Mouse (Mus musculus): ENCODE measurements around the gene Gngt1. TPM values are rescaled to one million over a fixed set of nuclear protein-coding genes. Genes with fewer than 3 reads are reported as not detected.

Gene Gngt1
- total and polyA plus RNA-seq, 3 experiments: not detected

DNA sequence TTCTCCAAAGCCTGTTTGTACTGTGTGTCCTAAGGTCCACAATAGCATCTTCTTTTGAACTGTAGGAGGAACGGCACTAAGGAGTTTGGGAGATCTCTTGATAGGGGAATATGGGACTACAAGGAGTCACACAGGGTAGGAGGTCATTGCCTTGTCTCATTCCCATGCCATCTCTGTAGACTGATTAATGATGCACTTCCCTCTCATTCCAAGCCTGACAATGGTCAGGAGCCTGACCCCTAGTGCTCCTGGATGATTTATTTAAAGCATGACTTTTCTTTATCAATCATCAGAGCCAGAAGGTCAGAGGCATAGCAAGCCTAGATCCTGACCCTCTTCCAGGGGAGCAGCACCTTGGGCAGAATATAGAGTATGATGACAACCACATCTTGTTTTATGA is 29.1 kb downstream of the Gngt1 start:
- no peak for TF ChIP-seq RAD21 (IDR thresholded peaks at IDR 0.05; ENCODE audit: low read depth, low read length)
- TF ChIP-seq HCFC1 (IDR thresholded peaks at IDR 0.05; ENCODE audit: low read depth, low read length): no peak
- TF ChIP-seq POLR2AphosphoS5 (IDR thresholded peaks at IDR 0.05; ENCODE audit: borderline replicate concordance, low read depth, low read length): no peak
- no peak for TF ChIP-seq POLR2A (IDR thresholded peaks at IDR 0.05; ENCODE audit: control insufficient read depth in 1 of 2, insufficient read depth in 1 of 2, low read depth in 1 of 2, low read length in 2 of 2, poor library complexity in 1 of 2)
- no peaks in the 10 kb centered on the region for H3K4me1 ChIP-seq (ENCODE audit: control insufficient read depth in 1 of 2, insufficient read depth in 2 of 2, low read length in 2 of 2)
- DNase-seq (ENCODE audit: low read depth, low spot score): no peak

GRCm38 (mm10) chr6:4026367-4026766 is 32.8 kb downstream of the Gngt1 start:
- no peaks in the 10 kb centered on the region for H3K36me3 ChIP-seq (ENCODE audit: control insufficient read depth in 1 of 2, insufficient read depth in 2 of 2, low read length in 2 of 2)
- no peak for TF ChIP-seq ZMIZ1 (IDR thresholded peaks at IDR 0.05; ENCODE audit: low read depth, low read length)
- no peak for TF ChIP-seq ETS1 (IDR thresholded peaks at IDR 0.05; ENCODE audit: low read depth, low read length)
- DNase-seq (ENCODE audit: low read depth, low spot score): no peak
- peaks cover 0 to 2% of the 10 kb centered on the region in 2 experiments; a peak in 3 of 4 replicates for H3K27me3 ChIP-seq (ENCODE audit: control insufficient read depth in 1 of 2, insufficient read depth in 2 of 2, low read length in 2 of 2)
- H3K4me1 ChIP-seq (ENCODE audit: control insufficient read depth in 1 of 2, insufficient read depth in 2 of 2, low read length in 2 of 2): no peaks in the 10 kb centered on the region
- no peak overlapping the region for H3K4me3 ChIP-seq (ENCODE audit: control insufficient read depth in 1 of 2, insufficient read depth in 1 of 2, low read depth in 2 of 2, low read length in 2 of 2)
- H3K9ac ChIP-seq (ENCODE audit: control insufficient read depth, low read depth, low read length, poor library complexity, severe bottlenecking): no peak overlapping the region
- no peak overlapping the region for H3K27ac ChIP-seq (ENCODE audit: control insufficient read depth, low read depth, low read length)
- H3K9me3 ChIP-seq (replicated peaks; ENCODE audit: insufficient read depth, low read length): no peaks in the 10 kb centered on the region
- no peaks in the 10 kb centered on the region for H3K79me2 ChIP-seq (ENCODE audit: control insufficient read depth, insufficient read depth, low read length, poor library complexity)

More for the DNA sequence above, 29.1 kb downstream of the Gngt1 start:
- Histone ChIP-seq H3K4me3 (ENCODE audit: control insufficient read depth in 1 of 2, insufficient read depth in 1 of 2, low read depth in 2 of 2, low read length in 2 of 2) (no peak overlapping the region), H3K27ac (ENCODE audit: control insufficient read depth, low read depth, low read length) (no peak overlapping the region), H3K9me3 (replicated peaks; ENCODE audit: insufficient read depth, low read length) (no peaks in the 10 kb centered on the region), H3K27me3 (ENCODE audit: control insufficient read depth in 1 of 2, insufficient read depth in 2 of 2, low read length in 2 of 2) (peaks cover 0 to 2% of the 10 kb centered on the region in 2 experiments; a peak in 2 of 4 replicates), H3K79me2 (ENCODE audit: control insufficient read depth, insufficient read depth, low read length, poor library complexity) (no peaks in the 10 kb centered on the region), H3K36me3 (ENCODE audit: control insufficient read depth in 1 of 2, insufficient read depth in 2 of 2, low read length in 2 of 2) (no peaks in the 10 kb centered on the region), H3K9ac (ENCODE audit: control insufficient read depth, low read depth, low read length, poor library complexity, severe bottlenecking) (no peak overlapping the region)

DNA sequence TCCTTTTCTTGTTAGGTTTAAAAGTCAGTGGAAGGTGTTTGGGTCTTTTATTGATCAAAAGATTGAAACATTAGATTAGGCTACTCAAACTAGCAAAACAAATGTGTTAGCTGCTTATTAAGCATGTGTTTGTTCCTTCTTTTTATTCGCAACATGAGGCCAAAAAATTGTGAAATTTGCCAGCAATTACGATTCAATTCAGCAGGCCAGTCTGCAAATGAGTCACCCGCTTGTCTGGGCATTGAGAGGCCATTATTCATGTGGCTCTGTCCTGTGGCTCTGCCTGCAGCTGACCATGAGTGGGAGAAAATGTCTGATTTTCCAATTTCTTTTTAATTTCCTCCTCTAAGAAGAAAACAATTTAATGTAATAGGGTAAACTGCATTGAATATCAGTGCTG is 37.4 kb downstream of the Gngt1 start:
- H3K27ac ChIP-seq (ENCODE audit: control insufficient read depth, low read depth, low read length): no peak overlapping the region
- no peaks in the 10 kb centered on the region; a peak in 1 of 4 replicates for H3K27me3 ChIP-seq (ENCODE audit: control insufficient read depth in 1 of 2, insufficient read depth in 2 of 2, low read length in 2 of 2)
- no peak for DNase-seq (ENCODE audit: low read depth, low spot score)
- no peaks in the 10 kb centered on the region for H3K79me2 ChIP-seq (ENCODE audit: control insufficient read depth, insufficient read depth, low read length, poor library complexity)
- H3K9me3 ChIP-seq (replicated peaks; ENCODE audit: insufficient read depth, low read length): no peaks in the 10 kb centered on the region
- H3K9ac ChIP-seq (ENCODE audit: control insufficient read depth, low read depth, low read length, poor library complexity, severe bottlenecking): no peak overlapping the region
- no peaks in the 10 kb centered on the region for H3K4me1 ChIP-seq (ENCODE audit: control insufficient read depth in 1 of 2, insufficient read depth in 2 of 2, low read length in 2 of 2)
- H3K36me3 ChIP-seq (ENCODE audit: control insufficient read depth in 1 of 2, insufficient read depth in 2 of 2, low read length in 2 of 2): no peaks in the 10 kb centered on the region
- no peak for TF ChIP-seq MXI1 (IDR thresholded peaks at IDR 0.05; ENCODE audit: low read depth, low read length)
- TF ChIP-seq E2F4 (IDR thresholded peaks at IDR 0.05; ENCODE audit: borderline replicate concordance, low read depth, low read length): no peak
- no peak for TF ChIP-seq CHD2 (IDR thresholded peaks at IDR 0.05; ENCODE audit: low read length)
- TF ChIP-seq KAT2A (conservative IDR thresholded peaks at IDR 0.05; ENCODE audit: low read depth, low read length): no peak
- H3K4me3 ChIP-seq (ENCODE audit: control insufficient read depth in 1 of 2, insufficient read depth in 1 of 2, low read depth in 2 of 2, low read length in 2 of 2): no peak overlapping the region

GRCm38 (mm10) chr6:4041821-4042220 is 48.2 kb downstream of the Gngt1 start:
- H3K27ac ChIP-seq (ENCODE audit: control insufficient read depth, low read depth, low read length): no peak overlapping the region
- H3K9ac ChIP-seq (ENCODE audit: control insufficient read depth, low read depth, low read length, poor library complexity, severe bottlenecking): no peak overlapping the region
- no peak for DNase-seq (ENCODE audit: low read depth, low spot score)
- no peaks in the 10 kb centered on the region for H3K9me3 ChIP-seq (replicated peaks; ENCODE audit: insufficient read depth, low read length)
- H3K36me3 ChIP-seq (ENCODE audit: control insufficient read depth in 1 of 2, insufficient read depth in 2 of 2, low read length in 2 of 2): no peaks in the 10 kb centered on the region
- H3K27me3 ChIP-seq (ENCODE audit: control insufficient read depth in 1 of 2, insufficient read depth in 2 of 2, low read length in 2 of 2): no peaks in the 10 kb centered on the region; a peak in 1 of 4 replicates
- TF ChIP-seq NELFE (IDR thresholded peaks at IDR 0.05; ENCODE audit: low read depth, low read length) (no peak), USF1 (IDR thresholded peaks at IDR 0.05; ENCODE audit: low read depth, low read length) (no peak), KAT2A (conservative IDR thresholded peaks at IDR 0.05; ENCODE audit: low read depth, low read length) (no peak), POLR2AphosphoS5 (IDR thresholded peaks at IDR 0.05; ENCODE audit: borderline replicate concordance, low read depth, low read length) (no peak), UBTF (IDR thresholded peaks at IDR 0.05; ENCODE audit: borderline replicate concordance, insufficient read depth, low read depth, low read length) (no peak), MYC (IDR thresholded peaks at IDR 0.05; ENCODE audit: low read depth, low read length) (no peak), CTCF (IDR thresholded peaks at IDR 0.05 in 2 of 3, conservative IDR thresholded peaks at IDR 0.05 in 1 of 3; ENCODE audit: control insufficient read depth in 1 of 3, insufficient read depth in 1 of 3, low read depth in 2 of 3, low read length in 3 of 3, poor library complexity in 1 of 3, severe bottlenecking in 1 of 3) (no peak), USF2 (IDR thresholded peaks at IDR 0.05; ENCODE audit: borderline replicate concordance in 1 of 2, insufficient read depth in 1 of 2, low read depth in 1 of 2, low read length in 2 of 2) (no peak), MAX (IDR thresholded peaks at IDR 0.05; ENCODE audit: low read length) (no peak), GABPA (IDR thresholded peaks at IDR 0.05; ENCODE audit: low read depth, low read length) (no peak)
- H3K4me3 ChIP-seq (ENCODE audit: control insufficient read depth in 1 of 2, insufficient read depth in 1 of 2, low read depth in 2 of 2, low read length in 2 of 2): no peak overlapping the region
- H3K79me2 ChIP-seq (ENCODE audit: control insufficient read depth, insufficient read depth, low read length, poor library complexity): no peaks in the 10 kb centered on the region
- H3K4me1 ChIP-seq (ENCODE audit: control insufficient read depth in 1 of 2, insufficient read depth in 2 of 2, low read length in 2 of 2): no peaks in the 10 kb centered on the region

Data from MEL (cell line).